Mouse (Mus musculus) left cerebral cortex, adult 11 months (tissue): ENCODE results near the gene Lpar5.

Experiments
- DNase-seq: peaks from one replicate; pipeline ENCODE4 v3.0.0; 2022; ENCODE audit warnings: low spot score

The Lpar5 gene

GRCm38 (mm10) chr6:125084424-125084823 is 16.7 kb downstream of the Lpar5 start:
- DNase-seq: no peak

- DNase-seq: no peak
Observed at GRCm38 (mm10) chr6:125087937-125088336, 20.2 kb downstream of the Lpar5 start.

GRCm38 (mm10) chr6:125088561-125089321 is 21.0 kb downstream of the Lpar5 start:
- peak; percentile 75 for DNase-seq

- peak; percentile 84 for DNase-seq
Observed at GRCm38 (mm10) chr6:125089521-125090321, 22.0 kb downstream of the Lpar5 start.

- no peak for DNase-seq
Observed at GRCm38 (mm10) chr6:125090341-125091085, 22.8 kb downstream of the Lpar5 start.

GRCm38 (mm10) chr6:125092372-125092771 is 24.7 kb downstream of the Lpar5 start:
- DNase-seq: no peak

GRCm38 (mm10) chr6:125094843-125095242 is 27.1 kb downstream of the Lpar5 start:
- DNase-seq: no peak

- peak; percentile 93 for DNase-seq
Observed at GRCm38 (mm10) chr6:125095391-125096278, 27.9 kb downstream of the Lpar5 start, which contains the start of gene Chd4. Gene Chd4, plus strand, starts transcription at chr6:125095981.

GRCm38 (mm10) chr6:125096279-125096596 is 28.5 kb downstream of the Lpar5 start:
- DNase-seq: no peak

- no peak for DNase-seq
Observed at GRCm38 (mm10) chr6:125096597-125097345, 29.1 kb downstream of the Lpar5 start.

- no peak for DNase-seq
Observed at GRCm38 (mm10) chr6:125097346-125097689, 29.6 kb downstream of the Lpar5 start.

- DNase-seq: no peak
Observed at GRCm38 (mm10) chr6:125097951-125098350, 30.2 kb downstream of the Lpar5 start.

- no peak for DNase-seq
Observed at GRCm38 (mm10) chr6:125098513-125098912, 30.8 kb downstream of the Lpar5 start.

GRCm38 (mm10) chr6:125099421-125099971 is 31.8 kb downstream of the Lpar5 start:
- DNase-seq: no peak

- no peak for DNase-seq
Observed at GRCm38 (mm10) chr6:125101444-125101843, 33.7 kb downstream of the Lpar5 start.

- DNase-seq: no peak
Observed at GRCm38 (mm10) chr6:125104223-125104622, 36.5 kb downstream of the Lpar5 start.

- no peak for DNase-seq
Observed at GRCm38 (mm10) chr6:125107705-125108104, 40.0 kb downstream of the Lpar5 start.

GRCm38 (mm10) chr6:125109371-125109770 is 41.7 kb downstream of the Lpar5 start:
- no peak for DNase-seq

GRCm38 (mm10) chr6:125110927-125111326 is 43.2 kb downstream of the Lpar5 start:
- DNase-seq: no peak

- no peak for DNase-seq
Observed at GRCm38 (mm10) chr6:125112553-125112952, 44.8 kb downstream of the Lpar5 start.

- DNase-seq: no peak
Observed at GRCm38 (mm10) chr6:125119387-125119786, 51.7 kb downstream of the Lpar5 start.
